Mouse (Mus musculus) CH12F3 (cell line): ENCODE data around the gene Map6d1.

ENCODE experiments used
- in situ Hi-C: fragments of 300-500 bp; cut with MboI; formaldehyde crosslinking; loops from 2 replicates; pipeline ENCODE4 v1.14.3; 2020; ENCODE audit warnings: low sequenced_read_pairs

Map6d1 gene

GRCm38 (mm10) chr16:20191161-20191882 lies 49.8 kb downstream of the Map6d1 start:
- in situ Hi-C loops, result no loop called here

DNA sequence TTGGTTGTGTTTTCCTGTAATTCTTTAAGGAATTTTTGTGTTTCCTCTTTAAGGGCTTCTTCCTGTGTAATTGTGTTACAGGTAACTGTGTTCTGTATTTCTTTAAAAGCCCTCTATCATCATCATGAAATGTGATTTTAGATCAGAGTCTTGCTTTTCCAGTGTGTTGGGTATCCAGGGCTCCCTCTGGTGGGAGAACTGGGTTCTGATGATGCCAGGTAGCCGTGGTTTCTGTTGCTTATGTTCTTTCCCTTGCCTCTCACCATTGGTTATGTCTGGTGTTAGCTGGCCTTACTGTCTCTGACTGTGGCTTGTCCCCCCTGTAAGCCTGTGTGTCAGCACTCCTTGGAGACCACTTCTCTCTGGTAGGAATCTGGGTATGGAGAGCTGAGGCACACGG lies 55.8 kb downstream of the Map6d1 start:
- in situ Hi-C loops, result no loop called here
